In the genomic region with DNA sequence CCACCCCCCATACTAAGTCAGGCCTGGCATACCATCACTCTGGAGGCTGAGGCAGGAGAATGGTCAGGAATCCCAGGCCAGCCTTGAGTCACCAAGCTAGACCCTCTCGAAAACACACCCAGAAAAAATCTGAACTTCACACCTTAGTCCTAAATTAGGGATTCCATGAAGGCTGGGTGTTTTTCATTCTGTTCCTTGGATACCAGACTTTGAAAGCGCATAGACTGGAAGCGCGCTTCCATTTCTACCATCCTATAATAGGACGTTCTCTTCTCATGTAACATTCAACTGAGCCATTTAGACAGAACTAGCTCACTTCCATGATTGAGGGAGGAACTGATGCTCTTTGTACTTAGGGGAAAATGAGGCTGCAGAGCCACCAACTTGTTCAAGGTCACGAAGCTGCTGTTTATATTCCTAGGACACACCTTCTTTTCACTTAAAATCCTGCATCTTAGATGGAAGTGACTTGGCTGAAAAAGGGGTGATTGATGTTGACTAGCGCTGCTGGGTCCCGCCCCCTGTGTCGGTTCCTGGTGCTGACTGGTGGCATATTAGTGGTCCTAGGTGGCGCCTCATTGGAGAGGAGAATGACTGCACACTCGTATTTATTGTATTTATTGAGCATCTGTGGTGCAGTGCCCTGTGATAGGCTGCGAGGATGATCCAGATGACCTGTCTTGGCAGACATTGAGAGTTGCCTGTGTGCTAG, we compare ENCODE assay signal across 8 mouse cellular contexts. TPM values are rescaled to one million over a fixed set of nuclear protein-coding genes. Genes with fewer than 3 reads are reported as not detected.
DNase-seq lines count a peak whose midpoint lies in the region; ATAC-seq lines count a peak whose summit lies in the region.

No protein-coding gene starts in this region.

- DNase-seq in heart, embryonic 10.5 days (ENCODE audit: low spot score): no peak
- DNase-seq in heart, adult 11 months: no peak
- DNase-seq in A20 (ENCODE audit: low read depth, low spot score): peak; percentile 87
- DNase-seq in cerebellum, adult 9-10 months: peak; percentile 27
- DNase-seq in splenic B cell, adult 2 months (ENCODE audit: low read depth, low spot score): peak; percentile 27
- no peak for DNase-seq in embryo, embryonic 11 days

- ATAC-seq in hindbrain, embryonic 15.5 days (ENCODE audit: low FRiP score, low read depth): peak; percentile 43; the same call in 1 of the 2 replicates
- no peak for ATAC-seq in liver, embryonic 15.5 days (ENCODE audit: insufficient read depth)

- peak overlapping the region; percentile 76 for H3K4me3 ChIP-seq in heart, embryonic 10.5 days
- peak overlapping the region; percentile 54 for H3K4me3 ChIP-seq in hindbrain, embryonic 15.5 days
- H3K4me3 ChIP-seq in liver, embryonic 15.5 days (replicated peaks): peak overlapping the region; percentile 71

- peak overlapping the region; percentile 50; the same call in 1 of the 2 replicates for H3K9ac ChIP-seq in hindbrain, embryonic 15.5 days
- H3K9ac ChIP-seq in liver, embryonic 15.5 days: peak overlapping the region; percentile 59

- peaks cover 29% of the 10 kb centered on the region for H3K36me3 ChIP-seq in heart, embryonic 10.5 days
- H3K36me3 ChIP-seq in hindbrain, embryonic 15.5 days: peaks cover 9% of the 10 kb centered on the region; the same call in 1 of the 2 replicates
- peaks cover 30% of the 10 kb centered on the region for H3K36me3 ChIP-seq in liver, embryonic 15.5 days (replicated peaks)
- no peaks in the 10 kb centered on the region; the same call in none of the 2 replicates for H3K36me3 ChIP-seq in splenic B cell, adult 2 months (ENCODE audit: control insufficient read depth, insufficient read depth, low read length, poor library complexity, severe bottlenecking)

- WGBS in heart, embryonic 10.5 days: 76% methylated on average over 12 of the region's 12 CpGs
- WGBS in hindbrain, embryonic 15.5 days: 56% methylated on average over 12 of the region's 12 CpGs
- 51% methylated on average over 12 of the region's 12 CpGs for WGBS in liver, embryonic 15.5 days (ENCODE audit: insufficient replicate concordance)

- H3K27me3 ChIP-seq in heart, embryonic 10.5 days (ENCODE audit: insufficient read depth, poor library complexity, severe bottlenecking): no peaks in the 10 kb centered on the region
- no peaks in the 10 kb centered on the region for H3K27me3 ChIP-seq in hindbrain, embryonic 15.5 days
- H3K27me3 ChIP-seq in liver, embryonic 15.5 days: no peaks in the 10 kb centered on the region
- H3K27me3 ChIP-seq in splenic B cell, adult 2 months (ENCODE audit: control insufficient read depth, insufficient read depth, low read length, poor library complexity, severe bottlenecking): no peaks in the 10 kb centered on the region

- H3K4me1 ChIP-seq in heart, embryonic 10.5 days: peaks cover 18% of the 10 kb centered on the region
- peaks cover 16% of the 10 kb centered on the region for H3K4me1 ChIP-seq in hindbrain, embryonic 15.5 days (replicated peaks)
- peaks cover 25% of the 10 kb centered on the region for H3K4me1 ChIP-seq in liver, embryonic 15.5 days (replicated peaks)

- peak overlapping the region; percentile 92 for H3K27ac ChIP-seq in heart, embryonic 10.5 days
- peak overlapping the region; percentile 86 for H3K27ac ChIP-seq in hindbrain, embryonic 15.5 days (replicated peaks)
- peak overlapping the region; percentile 72 for H3K27ac ChIP-seq in liver, embryonic 15.5 days (replicated peaks)

- H3K4me2 ChIP-seq in hindbrain, embryonic 15.5 days: peak overlapping the region; percentile 72
- peak overlapping the region; percentile 95 for H3K4me2 ChIP-seq in liver, embryonic 15.5 days

- H3K9me3 ChIP-seq in heart, embryonic 10.5 days: no peaks in the 10 kb centered on the region
- H3K9me3 ChIP-seq in hindbrain, embryonic 15.5 days: no peaks in the 10 kb centered on the region
- no peaks in the 10 kb centered on the region for H3K9me3 ChIP-seq in liver, embryonic 15.5 days (replicated peaks)

RNA-seq across cellular contexts. Expression of a gene that starts 0.9 kb away (rescaled TPM):
- 65.2 and 69.7 TPM in 2 replicates for polyA plus RNA-seq in heart, embryonic 10.5 days (2016; fragmentation: Nextera tagmentation; extraction: Ambion mirVana)
- 49.2 and 49.4 TPM in 2 replicates for polyA plus RNA-seq in hindbrain, embryonic 15.5 days (2015; fragmentation: Nextera tagmentation; extraction: Ambion mirVana)
- polyA plus RNA-seq in liver, embryonic 15.5 days (2015; fragmentation: Nextera tagmentation; extraction: Ambion mirVana): 19.8 and 20.4 TPM in 2 replicates

RNA-seq across cellular contexts. Expression of a gene that starts 20.1 kb away (rescaled TPM):
- polyA plus RNA-seq in heart, embryonic 10.5 days (2016; fragmentation: Nextera tagmentation; extraction: Ambion mirVana): 13.8 and 17.9 TPM in 2 replicates
- 3.1 and 5.3 TPM in 2 replicates for polyA plus RNA-seq in hindbrain, embryonic 15.5 days (2015; fragmentation: Nextera tagmentation; extraction: Ambion mirVana)
- polyA plus RNA-seq in liver, embryonic 15.5 days (2015; fragmentation: Nextera tagmentation; extraction: Ambion mirVana): 30.5 and 33.3 TPM in 2 replicates

Comparison
In these comparisons a context has a peak if more than half of its experiments do, and no peak if none do; other contexts are left out.
1. DNase-seq: peak in A20 (single experiment), cerebellum, adult 9-10 months (single experiment) and splenic B cell, adult 2 months (single experiment); none in heart, embryonic 10.5 days (single experiment), heart, adult 11 months (single experiment) and embryo, embryonic 11 days (single experiment).
2. Peak in every context shown above with its lines, with median percentiles within 50 percentile points of each other: H3K27ac ChIP-seq and H3K4me3 ChIP-seq.